Mouse (Mus musculus): ENCODE measurements around the gene Ltbp1. TPM values are rescaled to one million over a fixed set of nuclear protein-coding genes. Genes with fewer than 3 reads are reported as not detected.

Ltbp1 gene
- polyA plus RNA-seq, 1 experiment from 2014 or later, result 48.0 TPM

DNA sequence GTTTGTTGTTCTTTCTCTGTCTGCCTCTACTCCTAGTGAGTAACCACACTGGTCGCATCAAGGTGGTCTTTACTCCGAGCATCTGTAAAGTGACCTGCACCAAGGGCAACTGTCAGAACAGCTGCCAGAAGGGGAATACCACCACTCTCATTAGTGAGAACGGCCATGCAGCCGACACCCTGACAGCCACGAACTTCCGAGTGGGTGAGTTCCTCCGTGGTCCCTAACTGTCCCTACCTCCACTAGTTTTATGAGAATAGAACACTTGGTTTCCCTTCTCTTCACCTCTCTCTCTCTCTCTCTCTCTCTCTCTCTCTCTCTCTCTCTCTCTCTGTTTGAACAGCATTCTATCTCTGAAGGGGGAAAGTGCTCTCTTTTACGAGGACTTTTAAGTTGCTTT is 173.6 kb downstream of the Ltbp1 start:
- 25% methylated on average over 8 of the region's 8 CpGs for WGBS
- Histone ChIP-seq H3K4me1 (peaks cover 41% of the 10 kb centered on the region), H3K27me3 (no peaks in the 10 kb centered on the region), H3K9me3 (replicated peaks) (no peaks in the 10 kb centered on the region), H3K4me2 (replicated peaks) (peak overlapping the region; percentile 42), H3K36me3 (no peaks in the 10 kb centered on the region), H3K4me3 (replicated peaks) (peak overlapping the region; percentile 34), H3K9ac (no peak overlapping the region; the same call in 1 of the 2 replicates), H3K27ac (replicated peaks) (peak overlapping the region; percentile 71; the same call in 1 of the 2 replicates)
- no peak for ATAC-seq (ENCODE audit: insufficient number of reproducible peaks, low FRiP score, low TSS enrichment, low read depth)

DNA sequence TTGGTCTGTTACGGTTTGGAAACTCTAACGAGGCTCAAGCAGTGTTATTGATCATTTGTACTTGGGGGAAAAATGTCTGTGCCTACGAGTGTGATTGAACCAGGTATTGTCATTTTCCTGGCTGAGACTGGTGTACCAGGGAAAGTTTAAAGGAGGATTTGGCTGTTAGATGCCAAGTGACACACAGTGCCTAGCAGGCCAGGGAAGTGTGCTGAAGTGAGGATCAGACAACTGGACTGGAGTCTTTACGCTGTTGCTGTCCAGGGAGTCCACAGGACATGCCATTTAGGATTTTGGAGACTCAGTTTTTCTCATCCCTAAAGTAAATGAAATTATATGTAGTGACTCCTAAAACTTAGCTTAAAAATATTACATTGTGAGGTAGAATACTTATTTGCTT is 174.9 kb downstream of the Ltbp1 start:
- Histone ChIP-seq H3K4me1 (peaks cover 30% of the 10 kb centered on the region), H3K9ac (no peak overlapping the region), H3K4me2 (replicated peaks) (peak overlapping the region; percentile 10; the same call in 1 of the 2 replicates), H3K9me3 (replicated peaks) (no peaks in the 10 kb centered on the region), H3K36me3 (no peaks in the 10 kb centered on the region), H3K27ac (replicated peaks) (0 out of 2 replicates have a peak overlapping the region, but pooled peaks have one; percentile 30), H3K4me3 (replicated peaks) (peak overlapping the region; percentile 34), H3K27me3 (no peaks in the 10 kb centered on the region)
- 74% methylated on average over 4 of the region's 4 CpGs for WGBS
- no peak for ATAC-seq (ENCODE audit: insufficient number of reproducible peaks, low FRiP score, low TSS enrichment, low read depth)

DNA sequence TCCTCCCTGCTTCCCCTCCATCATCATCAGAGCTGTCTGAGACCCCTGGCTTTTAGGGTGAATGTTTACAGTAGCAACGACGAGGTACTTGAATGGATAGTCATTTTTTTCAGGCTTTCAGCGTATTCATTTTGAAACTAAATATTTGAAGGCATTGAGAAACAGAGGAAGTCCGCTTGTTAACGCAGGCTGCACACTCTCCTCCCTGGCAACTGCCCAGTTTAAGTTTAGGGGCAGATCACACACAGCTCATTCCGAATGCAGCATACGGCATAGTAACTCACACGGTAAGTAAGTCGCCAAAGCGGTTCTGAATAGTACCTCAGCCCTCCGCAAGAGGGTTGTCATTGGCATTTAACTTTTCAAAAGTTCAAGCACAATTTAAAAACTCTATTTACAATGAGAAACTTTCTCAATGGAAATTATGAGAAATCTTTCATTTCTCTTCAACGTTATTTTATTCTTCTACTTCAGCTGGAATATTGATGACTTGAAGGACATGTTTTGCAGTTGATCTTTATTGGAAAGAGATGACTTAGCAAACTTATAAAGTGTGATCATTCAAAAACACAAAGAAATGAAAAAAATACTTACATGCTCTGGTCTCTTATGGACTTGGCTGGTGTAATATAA is 175.7 kb downstream of the Ltbp1 start:
- Histone ChIP-seq H3K27me3 (no peaks in the 10 kb centered on the region), H3K9ac (no peak overlapping the region), H3K4me1 (peaks cover 30% of the 10 kb centered on the region), H3K4me3 (replicated peaks) (0 out of 2 replicates have a peak overlapping the region, but pooled peaks have one; percentile 18), H3K27ac (replicated peaks) (no peak overlapping the region), H3K9me3 (replicated peaks) (no peaks in the 10 kb centered on the region), H3K4me2 (replicated peaks) (peak overlapping the region; percentile 24), H3K36me3 (no peaks in the 10 kb centered on the region)
- WGBS, result 51% methylated on average over 12 of the region's 12 CpGs
- ATAC-seq (ENCODE audit: insufficient number of reproducible peaks, low FRiP score, low TSS enrichment, low read depth), result no peak

DNA sequence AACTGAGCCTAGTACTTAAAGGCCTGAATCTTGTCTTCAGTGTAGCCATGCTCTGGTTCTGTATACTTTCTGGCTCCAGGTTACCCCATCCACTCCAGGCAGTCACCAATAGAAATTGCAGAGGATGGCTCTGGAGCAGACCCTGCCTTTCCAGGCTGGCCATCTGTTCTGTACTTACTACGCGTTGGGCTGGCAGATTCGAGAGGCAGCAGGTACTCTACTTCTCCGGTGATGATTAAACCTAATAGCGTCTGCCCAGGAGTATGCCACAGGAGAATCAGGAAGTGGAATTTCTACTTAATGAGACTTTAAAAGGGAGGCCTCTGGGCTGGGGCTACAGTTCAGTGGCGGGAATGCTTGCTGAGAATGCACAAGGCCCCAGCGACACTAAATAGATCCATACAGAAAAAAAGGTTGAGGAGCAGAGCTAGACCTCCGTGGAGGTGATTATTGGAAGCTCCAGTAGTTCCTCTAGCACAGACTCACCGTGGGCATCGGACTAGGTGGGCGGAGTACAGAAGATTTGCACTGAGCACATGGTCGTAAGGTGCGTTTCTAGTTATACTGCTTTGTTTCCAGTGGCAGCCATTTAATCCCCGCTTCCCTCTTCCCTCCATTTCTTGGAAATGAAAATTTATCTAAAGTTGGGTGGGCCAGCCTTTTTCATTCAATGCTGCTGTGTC is 177.1 kb downstream of the Ltbp1 start:
- no peak overlapping the region for H3K4me3 ChIP-seq (replicated peaks)
- no peaks in the 10 kb centered on the region for H3K9me3 ChIP-seq (replicated peaks)
- H3K4me2 ChIP-seq (replicated peaks), result no peak overlapping the region
- peak overlapping the region; percentile 44; the same call in 1 of the 2 replicates for H3K27ac ChIP-seq (replicated peaks)
- no peak for ATAC-seq (ENCODE audit: insufficient number of reproducible peaks, low FRiP score, low TSS enrichment, low read depth)
- 68% methylated on average over 14 of the region's 14 CpGs for WGBS
- H3K9ac ChIP-seq, result no peak overlapping the region
- no peaks in the 10 kb centered on the region for H3K27me3 ChIP-seq
- H3K36me3 ChIP-seq, result no peaks in the 10 kb centered on the region
- peaks cover 30% of the 10 kb centered on the region for H3K4me1 ChIP-seq

DNA sequence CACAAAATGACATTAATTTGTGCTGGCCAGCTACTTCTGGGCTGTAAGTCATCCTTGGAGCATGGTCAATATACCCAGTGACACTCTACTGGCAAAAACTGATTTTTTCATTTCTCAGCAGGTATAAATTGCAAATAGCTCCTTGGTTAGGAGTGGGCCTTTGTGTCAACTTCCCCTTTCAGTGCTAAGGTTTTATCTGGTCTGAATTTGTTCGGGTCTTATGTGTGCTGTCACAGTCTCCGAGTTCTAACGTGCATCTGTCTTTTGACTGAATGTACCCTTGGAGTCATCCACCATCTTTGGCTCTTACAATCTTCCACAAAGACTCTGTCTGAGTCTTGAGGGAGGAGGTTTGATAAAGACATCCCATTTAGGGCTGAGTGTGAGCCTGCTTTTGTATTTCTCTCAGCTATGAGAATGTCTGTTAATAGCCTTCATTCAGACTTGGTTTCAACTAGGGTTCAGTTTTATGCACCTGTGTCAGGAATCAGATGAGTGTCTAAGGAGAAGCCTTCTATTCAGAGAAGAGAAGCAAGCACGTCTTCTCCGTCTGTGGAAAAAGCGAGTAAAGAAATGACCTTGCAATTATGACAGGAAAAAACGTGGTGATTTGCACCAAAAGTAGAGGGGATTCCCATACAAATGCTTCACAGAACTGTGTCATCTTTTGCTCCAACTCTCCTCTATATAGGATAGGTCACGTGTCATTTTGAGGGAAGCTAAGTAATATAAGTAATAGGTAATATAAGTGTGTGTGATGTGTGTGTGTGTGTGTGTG is 181.6 kb downstream of the Ltbp1 start:
- H3K4me1 ChIP-seq, result peaks cover 7% of the 10 kb centered on the region; the same call in 1 of the 2 replicates
- H3K9ac ChIP-seq, result no peak overlapping the region
- H3K4me3 ChIP-seq (replicated peaks), result no peak overlapping the region
- no peak overlapping the region for H3K27ac ChIP-seq (replicated peaks)
- no peak for ATAC-seq (ENCODE audit: insufficient number of reproducible peaks, low FRiP score, low TSS enrichment, low read depth)
- WGBS, result 82% methylated on average over 8 of the region's 8 CpGs
- no peak overlapping the region for H3K4me2 ChIP-seq (replicated peaks)
- no peaks in the 10 kb centered on the region for H3K36me3 ChIP-seq
- no peaks in the 10 kb centered on the region for H3K27me3 ChIP-seq
- no peaks in the 10 kb centered on the region for H3K9me3 ChIP-seq (replicated peaks)

DNA sequence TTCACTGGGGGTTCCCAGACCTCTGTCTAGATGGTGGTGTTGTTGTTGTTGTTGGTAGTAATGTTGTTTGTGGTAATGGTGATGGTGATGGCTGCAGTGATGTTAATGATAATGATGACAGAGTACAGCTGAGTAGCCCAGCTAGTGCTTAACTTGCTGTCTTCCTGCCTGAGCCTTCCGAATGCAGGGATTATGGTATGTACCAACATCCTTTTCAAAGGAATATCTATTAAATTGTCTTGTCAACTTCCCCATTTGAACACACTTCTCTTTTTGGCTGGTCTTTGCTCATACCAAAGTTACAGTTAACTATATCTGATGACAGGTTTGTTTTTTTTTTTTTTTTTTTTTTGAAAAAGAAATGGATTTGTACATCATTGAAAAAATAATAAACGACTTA is 191.6 kb downstream of the Ltbp1 start:
- Histone ChIP-seq H3K27me3 (no peaks in the 10 kb centered on the region), H3K9ac (no peak overlapping the region), H3K4me2 (replicated peaks) (no peak overlapping the region), H3K4me3 (replicated peaks) (no peak overlapping the region), H3K27ac (replicated peaks) (no peak overlapping the region), H3K9me3 (replicated peaks) (no peaks in the 10 kb centered on the region), H3K4me1 (no peaks in the 10 kb centered on the region), H3K36me3 (no peaks in the 10 kb centered on the region; the same call in 1 of the 2 replicates)
- no peak for ATAC-seq (ENCODE audit: insufficient number of reproducible peaks, low FRiP score, low TSS enrichment, low read depth)
- WGBS, result 89% methylated on average over 2 of the region's 2 CpGs

DNA sequence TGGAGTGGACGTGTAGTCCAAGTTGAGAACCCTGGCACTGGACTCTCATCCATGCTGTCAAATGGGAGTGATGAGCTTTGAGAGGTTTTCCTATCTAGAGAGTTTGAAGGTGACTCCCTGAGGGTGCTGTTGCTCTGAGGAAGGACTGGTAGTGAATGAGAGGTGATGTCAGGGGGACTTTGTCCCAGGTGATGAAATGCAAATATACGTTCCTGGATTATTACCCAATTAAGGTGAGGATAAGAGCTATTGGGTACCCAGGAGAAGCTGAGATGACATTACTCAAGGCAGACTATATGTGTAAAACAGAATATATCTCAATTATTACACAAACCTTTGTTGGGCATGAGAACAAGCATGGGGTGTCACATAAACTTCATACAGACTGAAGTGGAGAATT is 193.4 kb downstream of the Ltbp1 start:
- WGBS, result 81% methylated on average over 2 of the region's 2 CpGs
- Histone ChIP-seq H3K27ac (replicated peaks) (no peak overlapping the region), H3K4me2 (replicated peaks) (no peak overlapping the region), H3K27me3 (no peaks in the 10 kb centered on the region), H3K36me3 (no peaks in the 10 kb centered on the region; the same call in 1 of the 2 replicates), H3K9me3 (replicated peaks) (no peaks in the 10 kb centered on the region), H3K4me1 (no peaks in the 10 kb centered on the region), H3K4me3 (replicated peaks) (no peak overlapping the region), H3K9ac (no peak overlapping the region)
- no peak for ATAC-seq (ENCODE audit: insufficient number of reproducible peaks, low FRiP score, low TSS enrichment, low read depth)

DNA sequence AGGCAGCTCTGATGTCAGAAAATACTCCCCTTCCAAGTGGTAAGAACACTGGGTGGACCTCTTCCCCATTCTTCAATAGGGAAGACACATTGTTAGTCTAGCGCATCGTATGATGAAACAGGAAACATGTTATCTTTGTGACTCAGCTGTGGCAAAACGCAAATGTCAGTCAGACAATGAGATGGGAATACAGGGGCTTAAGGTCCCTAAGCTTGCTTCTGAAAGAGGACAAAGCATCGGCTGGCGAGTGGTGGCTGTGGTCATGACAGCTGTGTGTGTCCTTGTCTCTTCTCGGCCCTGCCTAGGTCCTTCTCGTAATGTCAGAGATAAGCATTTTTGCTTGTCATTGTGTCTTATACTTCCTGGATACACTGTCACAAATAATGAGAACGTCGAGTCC is 194.3 kb downstream of the Ltbp1 start:
- no peak for ATAC-seq (ENCODE audit: insufficient number of reproducible peaks, low FRiP score, low TSS enrichment, low read depth)
- no peak overlapping the region for H3K27ac ChIP-seq (replicated peaks)
- H3K27me3 ChIP-seq, result no peaks in the 10 kb centered on the region
- H3K36me3 ChIP-seq, result no peaks in the 10 kb centered on the region; the same call in 1 of the 2 replicates
- WGBS, result 80% methylated on average over 9 of the region's 9 CpGs
- no peak overlapping the region for H3K4me3 ChIP-seq (replicated peaks)
- H3K4me1 ChIP-seq, result no peaks in the 10 kb centered on the region
- H3K9ac ChIP-seq, result no peak overlapping the region
- no peak overlapping the region for H3K4me2 ChIP-seq (replicated peaks)
- H3K9me3 ChIP-seq (replicated peaks), result no peaks in the 10 kb centered on the region

DNA sequence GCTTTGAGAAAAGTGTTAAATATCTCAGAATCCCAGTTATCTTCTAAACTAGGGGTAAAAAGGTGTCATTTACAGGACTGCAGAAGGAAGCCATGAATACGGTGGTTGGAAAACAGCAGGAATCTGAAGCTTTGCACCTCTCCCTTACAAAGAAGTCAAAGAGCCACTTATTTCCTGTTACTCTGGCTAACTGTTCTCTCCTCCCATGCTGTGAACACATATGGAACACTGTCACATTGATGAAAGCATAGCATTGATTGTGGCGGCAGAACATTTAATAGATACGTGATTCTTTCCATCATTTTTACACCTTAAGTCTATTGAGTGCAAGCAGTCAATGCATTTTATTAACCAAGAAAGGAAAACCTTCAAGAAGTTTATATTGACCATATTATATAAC is 196.9 kb downstream of the Ltbp1 start:
- Histone ChIP-seq H3K27ac (replicated peaks) (no peak overlapping the region), H3K4me3 (replicated peaks) (no peak overlapping the region), H3K4me1 (0 out of 2 replicates have a peak, but pooled peaks cover 3% of the 10 kb centered on the region), H3K36me3 (no peaks in the 10 kb centered on the region; the same call in 1 of the 2 replicates), H3K4me2 (replicated peaks) (no peak overlapping the region), H3K27me3 (no peaks in the 10 kb centered on the region), H3K9ac (no peak overlapping the region), H3K9me3 (replicated peaks) (no peaks in the 10 kb centered on the region)
- WGBS, result 82% methylated on average over 3 of the region's 3 CpGs
- no peak for ATAC-seq (ENCODE audit: insufficient number of reproducible peaks, low FRiP score, low TSS enrichment, low read depth)

DNA sequence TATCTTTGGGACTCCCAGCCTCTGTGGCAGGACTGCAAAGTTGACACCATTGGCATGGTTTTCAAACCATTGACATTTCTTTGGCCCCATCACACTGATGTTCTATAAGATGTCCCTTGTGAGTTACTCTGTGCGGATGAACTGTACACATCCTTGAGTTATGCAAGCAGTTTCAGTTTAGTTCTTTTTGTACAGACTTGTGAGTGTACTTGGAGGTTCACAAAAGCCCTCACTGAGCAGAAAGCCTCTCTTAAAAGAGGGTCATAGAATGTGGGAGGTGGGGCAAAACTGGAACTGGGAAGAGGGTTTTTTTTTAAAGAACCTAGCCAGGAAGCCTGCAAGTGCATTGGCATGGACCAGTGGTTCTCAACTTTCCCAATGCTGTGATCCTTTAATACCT is 198.7 kb downstream of the Ltbp1 start:
- WGBS, result 87% methylated on average over 1 of the region's 1 CpGs
- Histone ChIP-seq H3K4me2 (replicated peaks) (no peak overlapping the region), H3K27ac (replicated peaks) (no peak overlapping the region)

DNA sequence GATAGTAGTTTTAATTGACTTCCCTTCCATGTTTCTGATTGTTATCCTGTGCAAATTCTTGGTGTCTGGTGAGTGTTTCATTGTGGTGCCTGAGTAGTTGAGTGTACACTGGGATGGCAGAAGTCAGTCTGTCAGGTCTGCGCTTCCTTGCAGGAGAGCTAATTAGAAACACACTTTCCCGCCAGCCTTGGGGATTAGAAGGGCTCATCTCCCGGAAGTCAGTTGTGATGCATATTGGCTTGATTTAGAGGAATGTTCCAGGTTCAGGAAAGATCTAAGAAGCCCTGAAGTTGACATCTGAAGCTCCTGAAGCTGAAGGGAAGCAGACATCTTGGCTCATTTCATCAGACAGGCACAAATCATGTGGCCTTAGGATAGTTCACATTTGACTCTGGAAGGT is 200.9 kb downstream of the Ltbp1 start:
- 0 out of 2 replicates have a peak, but pooled peaks cover 3% of the 10 kb centered on the region for H3K4me1 ChIP-seq
- no peak overlapping the region for H3K9ac ChIP-seq
- 25% methylated on average over 3 of the region's 3 CpGs for WGBS
- no peak overlapping the region for H3K4me2 ChIP-seq (replicated peaks)
- no peak for ATAC-seq (ENCODE audit: insufficient number of reproducible peaks, low FRiP score, low TSS enrichment, low read depth)
- no peaks in the 10 kb centered on the region for H3K9me3 ChIP-seq (replicated peaks)
- H3K4me3 ChIP-seq (replicated peaks), result no peak overlapping the region
- 0 out of 2 replicates have a peak, but pooled peaks cover 4% of the 10 kb centered on the region for H3K36me3 ChIP-seq
- 0 out of 2 replicates have a peak overlapping the region, but pooled peaks have one; percentile 17 for H3K27ac ChIP-seq (replicated peaks)
- H3K27me3 ChIP-seq, result no peaks in the 10 kb centered on the region

More for the DNA sequence above, 198.7 kb downstream of the Ltbp1 start:
- no peak for ATAC-seq (ENCODE audit: insufficient number of reproducible peaks, low FRiP score, low TSS enrichment, low read depth)
- Histone ChIP-seq H3K9ac (no peak overlapping the region), H3K4me1 (0 out of 2 replicates have a peak, but pooled peaks cover 3% of the 10 kb centered on the region), H3K36me3 (peaks cover 4% of the 10 kb centered on the region; the same call in 1 of the 2 replicates), H3K4me3 (replicated peaks) (no peak overlapping the region), H3K27me3 (no peaks in the 10 kb centered on the region), H3K9me3 (replicated peaks) (no peaks in the 10 kb centered on the region)

Measured in embryonic facial prominence, embryonic 15.5 days (tissue).